Mouse (Mus musculus): ENCODE data around the gene Tns4.

Gene Tns4

GRCm38 (mm10) chr11:99118420-99118819, 29.3 kb upstream of the Tns4 start:
- DNase-seq (ENCODE audit: low spot score): no peak

- DNase-seq (ENCODE audit: low spot score): no peak
These were observed 28.8 kb upstream of the Tns4 start for GRCm38 (mm10) chr11:99117907-99118306.

GRCm38 (mm10) chr11:99115940-99116339, 26.8 kb upstream of the Tns4 start:
- DNase-seq (ENCODE audit: low spot score): no peak

DNA sequence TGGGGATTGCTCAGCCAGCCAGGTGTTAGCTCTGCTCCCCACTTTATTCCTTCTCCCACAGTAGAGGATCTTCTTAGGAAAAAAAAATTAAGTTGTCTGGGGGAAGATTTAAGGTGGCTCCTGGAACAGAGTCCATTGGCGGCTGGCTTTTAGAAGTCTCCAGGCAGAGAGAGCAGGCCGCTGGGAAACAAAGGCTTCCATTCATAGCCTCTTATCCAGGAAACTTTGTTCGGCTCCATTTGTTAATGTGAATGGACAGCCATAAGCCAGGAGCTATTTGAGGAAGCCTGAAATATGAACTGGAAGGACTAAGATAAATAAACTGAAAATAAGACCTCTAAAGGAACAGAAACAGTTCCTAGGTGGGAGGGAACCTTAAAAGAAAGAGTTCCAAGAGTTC, 24.0 kb upstream of the Tns4 start:
- DNase-seq (ENCODE audit: low spot score): no peak

DNA sequence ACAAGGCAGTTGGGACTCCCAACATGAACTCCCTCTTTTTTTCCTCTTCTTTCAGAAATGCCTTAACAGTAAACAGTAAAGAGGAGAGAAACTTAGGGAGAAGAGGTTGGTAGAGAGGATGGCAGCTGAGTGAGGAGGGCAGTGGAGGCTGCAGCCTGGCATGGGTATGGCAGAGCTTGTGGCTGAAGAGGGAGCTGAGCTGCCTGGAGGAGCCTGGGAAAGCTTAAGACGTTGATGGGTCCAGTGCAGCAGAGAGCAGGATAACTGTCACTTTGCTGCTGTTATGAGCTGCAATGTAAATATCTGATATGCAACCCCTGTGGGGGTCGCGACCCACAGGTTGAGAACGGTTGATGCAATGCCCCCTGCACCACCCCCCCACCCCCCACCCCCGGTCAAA, 23.6 kb upstream of the Tns4 start:
- no peak for DNase-seq (ENCODE audit: low spot score)

GRCm38 (mm10) chr11:99111631-99112030, 22.5 kb upstream of the Tns4 start:
- DNase-seq (ENCODE audit: low spot score): no peak

DNA sequence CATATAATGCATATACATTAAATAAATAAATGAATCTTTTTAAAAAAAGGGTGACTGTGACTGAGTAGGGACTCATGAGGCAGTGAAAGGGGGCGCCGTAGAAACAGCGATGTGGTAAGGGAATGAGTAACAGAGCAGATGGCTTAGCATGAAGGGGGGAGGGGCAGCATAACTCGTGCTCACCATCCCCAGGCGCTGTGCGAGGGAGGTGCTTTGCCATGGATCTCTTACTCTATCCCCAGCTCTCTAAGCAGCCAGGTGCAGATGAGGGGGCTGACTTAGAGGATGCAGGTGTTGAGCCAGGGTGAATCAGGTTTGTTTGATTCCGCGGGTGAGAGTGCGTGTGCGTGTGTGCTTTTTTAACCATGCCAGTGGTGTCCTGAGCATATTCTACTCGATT, 22.0 kb upstream of the Tns4 start:
- DNase-seq (ENCODE audit: low spot score): peak; percentile 38

DNA sequence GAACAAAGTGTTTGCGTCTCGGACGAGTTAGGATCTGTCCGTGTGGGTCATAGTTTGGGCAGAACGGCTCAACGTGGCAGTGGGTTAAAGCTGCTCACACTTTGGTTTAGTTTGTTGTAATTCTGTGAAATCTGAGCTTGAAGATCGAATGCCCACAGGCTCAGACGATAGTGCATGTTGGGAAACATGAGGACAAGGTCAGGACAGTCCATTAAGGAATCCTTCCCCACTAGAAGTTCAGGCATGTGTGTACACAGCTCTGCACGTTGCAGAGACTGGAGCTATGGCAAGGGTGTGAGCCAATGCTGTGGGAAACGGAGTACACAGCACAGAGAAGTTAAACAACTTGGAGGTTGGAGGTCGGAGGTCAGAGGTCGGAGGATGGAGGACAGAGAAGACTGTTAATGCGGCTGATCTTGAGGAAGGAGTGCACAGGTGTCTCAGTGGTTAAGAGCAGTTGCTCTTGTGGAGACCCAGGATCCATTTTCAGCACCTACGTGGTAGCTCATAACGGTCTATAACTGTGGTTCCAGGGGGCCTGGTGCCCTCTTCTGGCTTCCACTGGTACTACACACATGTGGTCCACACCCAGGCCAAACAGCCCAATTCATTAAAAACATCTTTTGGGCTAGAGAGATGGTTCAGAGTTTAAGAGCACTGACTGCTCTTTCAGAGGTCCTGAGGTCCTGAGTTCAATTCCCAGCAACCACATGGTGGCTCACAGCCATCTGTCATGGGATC, 21.4 kb upstream of the Tns4 start:
- no peak for DNase-seq (ENCODE audit: low spot score)

DNA sequence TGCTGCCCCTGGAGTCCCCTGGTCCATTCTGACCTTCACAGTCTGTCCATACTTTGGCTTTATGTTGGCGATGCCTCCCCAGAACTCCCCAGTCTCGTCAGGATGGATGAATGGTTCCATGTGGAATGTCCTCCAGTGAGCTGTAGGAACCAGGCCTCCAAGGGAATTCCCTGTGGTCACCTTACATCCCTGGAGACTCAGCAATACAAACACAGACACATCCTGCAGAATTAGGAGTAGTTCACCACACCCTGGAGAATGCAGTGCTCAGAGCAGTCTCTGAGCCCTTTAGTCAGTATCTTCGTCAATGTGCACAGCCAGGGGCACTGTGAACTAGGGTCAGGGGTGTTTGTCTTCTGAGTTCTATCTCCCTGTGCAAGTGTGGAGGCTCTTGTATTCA, 19.2 kb upstream of the Tns4 start:
- no peak for DNase-seq (ENCODE audit: low spot score)

GRCm38 (mm10) chr11:99105981-99106726, 17.0 kb upstream of the Tns4 start:
- DNase-seq (ENCODE audit: low spot score): no peak

DNA sequence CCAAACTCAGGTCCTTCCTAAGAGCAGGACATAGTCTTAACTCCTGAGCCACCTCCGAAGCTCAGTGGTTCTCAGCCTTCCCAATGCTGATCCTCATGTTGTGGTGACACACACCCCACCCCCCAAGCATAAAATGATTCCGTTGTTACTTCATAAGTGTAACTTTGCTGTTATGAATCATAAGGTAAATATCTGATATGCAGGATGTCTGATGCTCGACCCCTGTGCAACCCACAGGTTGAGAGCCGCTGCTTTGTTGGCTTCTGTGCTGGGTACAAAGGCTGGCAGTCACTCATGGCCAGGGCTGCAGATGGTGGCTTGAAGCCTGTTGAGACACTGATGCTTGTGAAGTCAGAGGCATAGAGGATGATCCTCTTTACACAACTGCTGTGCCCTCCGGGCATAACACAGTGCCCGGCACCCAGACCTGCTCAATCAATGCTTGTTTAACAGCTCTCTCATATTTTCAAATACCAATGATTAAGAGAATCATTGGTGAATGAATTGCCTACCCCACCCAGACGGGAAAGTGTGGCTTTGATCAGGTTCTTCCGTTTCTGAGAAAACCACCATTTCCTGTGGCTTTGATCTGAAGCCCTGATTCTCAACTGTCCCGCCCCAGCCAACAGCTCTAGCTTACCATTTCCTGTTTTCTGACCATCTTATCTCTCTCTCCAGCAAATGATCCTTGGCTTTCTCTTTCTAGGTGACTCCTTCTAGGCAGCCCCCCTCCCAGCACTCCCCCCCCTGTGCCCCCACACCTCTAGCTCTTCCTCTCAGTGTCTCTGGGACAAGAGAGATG, 15.7 kb upstream of the Tns4 start:
- DNase-seq (ENCODE audit: low spot score): no peak

DNA sequence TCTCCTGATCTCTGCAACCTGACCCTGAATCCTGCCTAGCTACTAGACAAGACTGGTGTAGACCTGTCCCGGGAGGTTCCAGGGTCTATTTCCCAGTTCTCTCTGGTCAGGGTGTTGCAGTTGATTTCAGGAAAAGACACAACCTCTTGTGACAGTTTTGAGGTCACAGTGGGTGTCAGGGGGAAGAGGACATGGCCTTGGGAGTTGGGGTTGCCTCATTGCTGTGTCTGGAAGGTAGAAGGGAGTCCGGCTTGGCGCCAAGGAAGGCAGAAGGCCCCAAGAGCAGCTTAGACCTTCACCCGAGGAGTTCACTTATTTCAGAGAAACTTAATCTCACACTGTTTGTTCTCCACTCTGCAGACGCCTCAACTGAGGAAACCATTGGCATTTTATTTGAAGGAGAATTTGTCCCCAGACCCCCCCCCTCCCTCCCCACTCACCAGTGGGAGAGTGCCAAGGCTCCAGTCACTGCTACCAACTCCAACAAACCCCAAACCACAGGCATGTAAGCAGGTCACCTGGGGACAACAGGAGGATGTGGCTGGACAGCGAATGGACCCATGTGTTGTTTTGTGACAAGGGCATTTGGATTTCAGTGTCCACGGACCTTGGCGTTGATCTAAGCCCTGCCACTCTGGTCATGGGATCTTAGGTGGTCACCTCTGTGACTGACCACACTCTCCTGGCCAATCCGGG, 13.6 kb upstream of the Tns4 start:
- no peak for DNase-seq (ENCODE audit: low spot score)

DNA sequence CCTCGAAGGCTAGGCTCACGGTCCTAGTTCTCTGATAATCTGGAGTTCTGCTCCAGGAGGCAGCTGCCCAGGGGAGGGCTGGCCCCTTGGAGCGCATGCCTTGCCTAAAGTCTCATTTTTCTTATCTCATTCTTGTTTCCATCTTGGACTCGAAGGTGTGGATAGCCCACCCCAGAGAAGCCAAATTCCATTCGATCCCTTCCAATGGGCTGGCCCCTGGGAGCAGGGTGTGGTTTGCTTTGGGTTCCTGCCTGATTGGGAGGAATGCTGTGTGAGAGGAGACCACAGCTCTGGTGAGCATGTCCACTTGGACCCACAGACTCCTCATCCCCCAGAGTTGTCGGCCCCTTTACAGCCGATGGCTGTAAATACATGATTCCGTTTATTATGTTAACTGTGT, 12.6 kb upstream of the Tns4 start:
- no peak for DNase-seq (ENCODE audit: low spot score)

DNA sequence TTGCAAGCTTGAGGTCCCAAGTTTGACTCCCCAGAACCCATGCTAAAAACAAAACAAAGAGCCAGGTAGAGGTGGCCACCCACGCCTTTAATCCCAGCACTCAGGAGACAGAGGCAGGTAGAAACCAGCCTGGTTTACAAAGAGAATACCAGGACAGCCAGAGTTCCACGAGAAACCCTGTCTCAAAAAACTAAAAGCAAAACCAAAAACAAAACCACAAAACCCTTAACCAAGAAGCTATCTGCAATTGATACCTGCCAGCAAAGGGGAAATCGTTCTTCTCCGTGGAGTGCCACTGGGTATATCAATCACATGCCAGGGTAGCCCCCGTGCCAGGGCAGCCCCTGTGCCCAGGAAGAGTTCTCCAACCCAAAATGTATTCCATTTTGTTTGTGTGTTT, 11.1 kb upstream of the Tns4 start:
- no peak for DNase-seq (ENCODE audit: low spot score)

GRCm38 (mm10) chr11:99099516-99099915, 10.4 kb upstream of the Tns4 start:
- no peak for DNase-seq (ENCODE audit: low spot score)

- DNase-seq (ENCODE audit: low spot score): no peak
These were observed 9.8 kb upstream of the Tns4 start for GRCm38 (mm10) chr11:99098924-99099323.

- no peak for DNase-seq (ENCODE audit: low spot score)
These were observed 8.1 kb upstream of the Tns4 start for GRCm38 (mm10) chr11:99096996-99097774.

DNA sequence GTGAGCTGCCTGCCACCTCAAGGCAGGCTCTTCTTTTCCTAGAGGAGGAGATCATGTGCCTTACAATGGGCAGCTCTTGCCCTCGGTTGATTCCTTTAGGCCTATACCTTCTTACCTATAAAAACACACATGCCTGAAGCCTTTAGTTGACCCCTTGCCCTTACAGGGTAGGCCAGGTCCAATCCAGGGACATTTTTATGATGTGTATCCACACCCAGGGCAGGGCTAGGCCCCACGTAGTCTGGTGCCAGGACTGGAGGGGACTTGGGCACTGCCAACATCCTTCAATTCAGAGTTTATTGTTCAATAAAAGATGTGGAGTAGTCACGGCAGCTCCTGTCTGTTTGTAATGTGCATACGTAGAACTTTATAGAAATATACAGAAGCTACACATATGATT, 7.3 kb upstream of the Tns4 start:
- DNase-seq (ENCODE audit: low spot score): no peak

GRCm38 (mm10) chr11:99095759-99096158, 6.7 kb upstream of the Tns4 start:
- DNase-seq (ENCODE audit: low spot score): no peak

GRCm38 (mm10) chr11:99094911-99095676, 6.0 kb upstream of the Tns4 start:
- DNase-seq (ENCODE audit: low spot score): no peak

DNA sequence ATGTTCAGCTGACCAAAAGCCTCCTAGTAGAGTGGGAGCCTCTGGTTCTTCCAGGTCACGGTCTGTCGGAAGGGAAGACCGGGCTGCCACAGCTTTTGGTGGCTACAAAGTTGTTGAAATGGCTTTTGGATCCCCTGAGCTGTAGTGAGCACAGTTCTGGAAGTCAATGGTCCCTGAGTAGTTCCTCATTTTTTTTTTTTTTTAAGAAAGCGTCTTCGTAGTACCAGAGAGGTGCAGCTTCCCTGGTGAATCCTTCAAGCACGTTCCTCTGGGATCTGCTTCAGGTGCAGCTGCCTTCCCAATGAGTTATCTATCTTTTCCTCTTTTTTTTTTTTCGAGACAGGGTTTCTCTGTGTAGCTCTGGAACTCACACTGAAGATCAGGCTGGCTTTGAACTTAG, 4.6 kb upstream of the Tns4 start:
- DNase-seq (ENCODE audit: low spot score): no peak
